Mouse (Mus musculus): ENCODE measurements around the gene Nsl1.

GRCm38 (mm10) chr1:191062241-191062780 is 501 bp upstream of the Nsl1 start:
- TF ChIP-seq POLR2A (IDR thresholded peaks at IDR 0.05; ENCODE audit: borderline replicate concordance, control insufficient read depth, low read depth, low read length) (no peak), CTCF (IDR thresholded peaks at IDR 0.05; ENCODE audit: control insufficient read depth, insufficient read depth, low read length) (no peak)
